Mouse (Mus musculus) embryonic fibroblast, embryonic 13.5 days (primary cell): ENCODE measurements around the gene Syt3. TPM values are rescaled to one million over a fixed set of nuclear protein-coding genes. Genes with fewer than 3 reads are reported as not detected.

Experiments
- H3K27ac ChIP-seq: 2 replicates; pipeline ENCODE4 v1.5.1; 2012; ENCODE audit warnings: low read length, control low read depth, inconsistent platforms; ENCODE audit not compliant: insufficient read depth
- H3K4me1 ChIP-seq: 2 replicates; pipeline ENCODE4 v1.6.1; 2011; ENCODE audit warnings: low read length; ENCODE audit not compliant: control insufficient read depth, insufficient read depth
- H3K4me3 ChIP-seq: 2 replicates; pipeline ENCODE4 v1.5.1; 2011; ENCODE audit warnings: mild to moderate bottlenecking, control low read depth, low read length; ENCODE audit not compliant: insufficient read depth
- CTCF ChIP-seq: IDR thresholded peaks from 2 replicates; pipeline ENCODE4 v1.5.1; 2011; ENCODE audit warnings: mild to moderate bottlenecking, control low read depth, low read length, moderate library complexity, borderline replicate concordance; ENCODE audit not compliant: insufficient read depth
- POLR2A ChIP-seq: IDR thresholded peaks from 2 replicates; pipeline ENCODE4 v1.6.1; 2011; ENCODE audit warnings: low read depth, mild to moderate bottlenecking, control low read depth, low read length, moderate library complexity
- polyA plus RNA-seq: library from polyadenylated mRNA; stranded (reverse); fragments of >200 nt; gene quantifications from 2 replicates; pipeline ENCODE4 v1.2.4, GENCODE M21; 2011; ENCODE audit warnings: low read depth; ENCODE audit not compliant: missing spikeins, insufficient read length

Syt3 gene
- polyA plus RNA-seq, 1 experiment, result 0.25 TPM

GRCm38 (mm10) chr7:44358012-44358411 is 25.9 kb upstream of the Syt3 start:
- Histone ChIP-seq H3K27ac (no peak overlapping the region), H3K4me3 (no peak overlapping the region), H3K4me1 (peaks cover 2% of the 10 kb centered on the region; the same call in 1 of the 2 replicates)
- no peak for TF ChIP-seq CTCF
- no peak for TF ChIP-seq POLR2A

- TF ChIP-seq POLR2A (no peak), CTCF (no peak)
- Histone ChIP-seq H3K4me3 (no peak overlapping the region), H3K27ac (no peak overlapping the region), H3K4me1 (peaks cover 2% of the 10 kb centered on the region; the same call in 1 of the 2 replicates)
Measured at GRCm38 (mm10) chr7:44358886-44359654, 24.8 kb upstream of the Syt3 start.

GRCm38 (mm10) chr7:44359908-44360672 is 23.8 kb upstream of the Syt3 start:
- Histone ChIP-seq H3K4me1 (peaks cover 2% of the 10 kb centered on the region; the same call in 1 of the 2 replicates), H3K27ac (no peak overlapping the region), H3K4me3 (peak overlapping the region; percentile 43)
- no peak for TF ChIP-seq CTCF
- peak; percentile 63 for TF ChIP-seq POLR2A

- H3K4me3 ChIP-seq, result no peak overlapping the region
- H3K27ac ChIP-seq, result no peak overlapping the region
- TF ChIP-seq CTCF, result no peak
- TF ChIP-seq POLR2A, result no peak
- H3K4me1 ChIP-seq, result peaks cover 2% of the 10 kb centered on the region; the same call in 1 of the 2 replicates
Measured at GRCm38 (mm10) chr7:44360792-44361301, 23.1 kb upstream of the Syt3 start.

- no peak for TF ChIP-seq POLR2A
- no peak for TF ChIP-seq CTCF
- H3K4me3 ChIP-seq, result no peak overlapping the region
- H3K4me1 ChIP-seq, result no peaks in the 10 kb centered on the region
- no peak overlapping the region for H3K27ac ChIP-seq
Measured at GRCm38 (mm10) chr7:44372678-44373077, 11.2 kb upstream of the Syt3 start.

- Histone ChIP-seq H3K4me1 (no peaks in the 10 kb centered on the region), H3K4me3 (peak overlapping the region; percentile 12; the same call in 1 of the 2 replicates), H3K27ac (no peak overlapping the region)
- no peak for TF ChIP-seq CTCF
- no peak for TF ChIP-seq POLR2A
Measured at GRCm38 (mm10) chr7:44373460-44373859, 10.4 kb upstream of the Syt3 start.

- Histone ChIP-seq H3K27ac (no peak overlapping the region), H3K4me3 (peak overlapping the region; percentile 49), H3K4me1 (no peaks in the 10 kb centered on the region)
- TF ChIP-seq CTCF, result no peak
- TF ChIP-seq POLR2A, result 0 out of 2 replicates have a peak, but pooled peaks have one; percentile 45
Measured at GRCm38 (mm10) chr7:44373889-44374652, 9.8 kb upstream of the Syt3 start.

GRCm38 (mm10) chr7:44374756-44375155 is 9.1 kb upstream of the Syt3 start:
- Histone ChIP-seq H3K4me1 (no peaks in the 10 kb centered on the region), H3K4me3 (peak overlapping the region; percentile 49), H3K27ac (no peak overlapping the region)
- no peak for TF ChIP-seq POLR2A
- no peak for TF ChIP-seq CTCF

- Histone ChIP-seq H3K27ac (no peak overlapping the region), H3K4me1 (no peaks in the 10 kb centered on the region), H3K4me3 (no peak overlapping the region)
- TF ChIP-seq POLR2A, result no peak
- no peak for TF ChIP-seq CTCF
Measured at GRCm38 (mm10) chr7:44375207-44375606, 8.7 kb upstream of the Syt3 start.
